Mouse (Mus musculus) forelimb bud, embryonic 11.5 days (tissue): ENCODE data around the gene Olfr877.

Experiments
- DNase-seq: peaks from one replicate; pipeline ENCODE4 v3.0.0-alpha.2; 2012; ENCODE audit warnings: low read depth, low spot score

The Olfr877 gene

DNA sequence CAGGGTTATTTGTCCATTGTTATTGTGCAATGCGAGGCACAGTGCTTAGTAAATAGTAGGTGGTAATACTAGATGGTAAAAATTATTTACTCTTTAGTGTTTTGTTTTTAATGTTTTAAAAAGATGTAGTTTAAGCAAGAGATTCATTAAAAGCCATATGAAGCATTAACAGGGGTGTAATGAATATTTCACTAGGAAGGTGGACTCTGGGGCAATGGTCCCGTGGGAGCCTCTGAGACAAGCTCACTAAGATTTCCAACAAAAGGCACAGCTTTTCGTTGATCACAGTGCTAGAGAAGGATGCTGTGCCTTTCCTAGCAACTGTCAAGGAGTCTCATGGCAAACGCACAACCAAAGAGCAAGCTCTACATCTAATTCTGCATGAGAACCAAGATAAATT is at the start of gene Olfr877:
TSS of gene Olfr877 (plus strand) at position 301 of the 400 bp plus-strand sequence.
- DNase-seq = no peak

DNA sequence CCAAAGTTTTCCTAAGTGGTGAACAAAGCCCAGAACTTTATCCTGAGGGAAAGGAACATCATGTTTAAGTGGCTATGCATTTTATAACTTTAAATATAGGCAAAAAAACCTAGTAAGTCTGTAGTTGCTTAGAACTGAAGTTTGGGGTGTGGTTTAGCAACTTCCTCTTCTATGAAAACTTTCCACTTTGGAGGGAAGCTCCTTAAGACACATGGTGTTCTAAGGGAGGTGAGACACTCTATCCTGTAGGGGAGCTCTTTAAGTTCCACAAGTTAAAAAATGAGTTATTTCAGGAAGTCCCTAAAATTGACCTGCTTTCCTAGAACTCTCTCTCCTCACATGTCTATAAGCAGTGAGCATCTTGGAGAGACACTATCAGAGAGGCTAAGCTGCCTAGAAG is 46.8 kb upstream of the Olfr877 start:
- DNase-seq = no peak

DNA sequence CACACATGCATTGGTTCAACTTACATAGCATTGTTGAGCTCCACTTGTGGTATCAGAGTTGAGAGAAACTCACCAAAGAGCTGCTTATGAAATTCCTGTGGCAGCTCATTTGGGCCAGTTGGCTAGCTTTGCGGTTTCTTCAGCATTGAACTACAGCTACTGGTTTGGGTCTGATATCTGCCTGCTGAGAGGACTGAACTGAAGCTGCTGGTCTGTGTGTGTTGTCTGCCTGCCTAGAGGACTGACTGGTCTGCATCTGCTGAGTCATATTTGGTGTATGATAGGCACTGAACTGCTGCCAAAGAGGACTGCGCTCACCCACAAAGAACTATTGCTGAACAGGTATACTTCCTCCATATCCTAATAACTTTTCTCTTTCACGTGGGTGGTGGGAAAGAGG is 45.6 kb upstream of the Olfr877 start:
- DNase-seq = no peak

DNA sequence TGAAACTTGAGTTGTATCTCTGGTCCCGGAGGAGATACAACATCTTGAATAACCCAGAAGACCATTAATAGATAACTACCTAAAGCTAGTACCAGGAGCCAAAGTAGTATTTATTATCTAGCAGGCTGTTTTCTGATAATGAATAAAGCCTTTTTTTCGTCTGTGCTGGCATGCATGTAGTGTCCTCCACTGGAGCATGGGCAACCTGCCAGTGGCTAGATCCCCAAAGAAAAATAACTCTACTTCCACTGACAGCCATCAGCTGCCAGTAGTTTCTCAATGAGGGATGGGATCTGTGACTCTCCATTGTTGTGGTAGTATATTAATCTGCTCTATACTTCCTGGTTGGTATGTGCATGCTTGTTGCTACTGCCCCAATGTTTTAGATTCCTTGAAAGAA is 45.1 kb upstream of the Olfr877 start:
- DNase-seq = no peak

DNA sequence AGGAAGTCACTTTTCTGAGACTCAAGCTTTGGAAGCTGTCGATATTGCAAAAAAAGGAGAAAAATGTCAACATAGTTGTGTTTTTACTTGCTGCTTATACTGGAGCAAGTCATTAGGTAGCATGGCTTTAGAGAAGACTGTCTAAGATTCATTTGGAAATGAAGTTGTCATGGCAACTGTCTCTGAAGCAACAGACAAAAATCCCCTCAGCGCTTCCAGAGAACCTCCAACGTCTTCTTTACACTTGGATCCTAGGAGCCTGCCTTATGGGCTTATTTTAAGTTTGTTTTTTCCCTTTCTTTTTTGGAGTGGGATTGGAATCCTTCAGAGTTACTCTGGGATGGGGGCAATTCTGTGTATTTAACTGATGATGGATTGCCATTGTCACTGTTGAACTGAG is 39.4 kb upstream of the Olfr877 start:
- DNase-seq = no peak

DNA sequence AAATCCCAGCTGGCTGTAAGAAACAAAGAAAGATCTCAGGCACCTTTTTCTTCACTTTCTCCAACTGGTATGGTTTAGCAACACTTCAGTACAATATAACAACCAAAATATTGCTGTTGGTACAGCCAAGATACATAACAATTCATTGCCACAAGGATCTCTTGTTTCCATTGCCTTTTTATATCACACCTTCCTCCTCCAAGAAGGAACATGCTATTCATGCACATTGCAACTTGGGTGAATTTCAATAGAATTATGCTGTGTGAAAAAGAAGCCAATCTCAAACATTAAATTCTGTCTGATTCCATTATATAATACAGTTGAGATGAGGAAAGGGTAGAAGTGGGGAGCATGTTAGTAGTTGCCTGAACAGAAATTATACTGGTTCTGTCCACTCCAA is 24.2 kb upstream of the Olfr877 start:
- no peak for DNase-seq

DNA sequence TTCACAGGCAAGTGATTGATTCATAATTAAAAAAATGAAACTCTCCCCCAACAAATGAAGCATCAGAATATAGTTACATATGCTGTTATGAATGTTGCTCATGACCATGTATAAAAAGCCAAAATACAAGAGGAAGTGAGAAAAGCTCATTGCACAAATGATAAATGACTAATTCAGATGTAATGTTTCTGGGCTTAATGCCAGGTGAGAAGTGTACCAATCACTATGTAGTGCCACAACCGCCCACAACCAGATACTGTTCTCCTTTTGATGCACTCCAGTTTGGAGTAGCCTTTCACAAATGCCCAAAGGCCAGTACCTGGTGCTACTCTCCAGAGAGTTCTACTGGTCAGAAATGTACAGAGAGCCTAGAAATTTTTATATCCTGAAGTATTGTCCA is 20.7 kb upstream of the Olfr877 start:
- DNase-seq = no peak

DNA sequence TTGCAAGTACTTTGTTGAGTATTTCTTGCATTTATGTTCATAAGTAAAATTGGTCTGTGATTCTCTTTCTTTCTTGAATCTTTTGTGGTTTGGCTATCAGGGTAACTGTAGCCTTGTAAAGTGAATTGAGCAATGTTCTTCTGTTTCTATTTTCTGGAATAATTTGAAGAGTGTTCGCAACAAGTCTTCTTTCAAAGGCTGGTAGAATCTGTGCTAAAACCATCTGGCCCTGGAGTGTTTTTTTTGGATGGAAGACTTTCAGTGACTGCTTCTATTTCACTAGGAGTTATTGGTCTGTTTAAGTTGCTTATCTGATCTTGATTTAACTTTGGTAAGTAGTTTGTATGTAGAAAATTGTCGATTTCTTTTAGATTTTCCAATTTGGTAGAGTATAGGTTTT is 4.8 kb upstream of the Olfr877 start:
- DNase-seq = no peak

DNA sequence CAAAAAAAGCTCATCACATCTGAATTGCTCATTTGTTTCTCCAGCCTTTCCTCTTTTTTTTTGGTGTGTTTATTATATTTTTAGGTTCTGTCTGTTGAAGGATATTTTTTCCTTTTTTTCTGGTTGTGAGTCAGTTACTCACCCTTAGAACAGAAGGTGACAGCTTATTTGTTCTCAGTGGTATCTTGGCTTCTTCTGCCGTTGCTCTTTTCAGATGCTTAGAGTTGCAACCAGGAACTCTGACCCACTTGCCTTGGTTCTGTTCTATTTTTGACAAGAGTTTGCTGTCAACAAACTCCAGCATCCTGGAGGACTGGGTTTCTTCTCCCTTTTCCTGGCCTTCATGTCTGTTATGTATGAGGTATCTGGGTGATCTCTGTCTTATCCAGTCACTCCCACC is 9.3 kb downstream of the Olfr877 start:
- DNase-seq = no peak

DNA sequence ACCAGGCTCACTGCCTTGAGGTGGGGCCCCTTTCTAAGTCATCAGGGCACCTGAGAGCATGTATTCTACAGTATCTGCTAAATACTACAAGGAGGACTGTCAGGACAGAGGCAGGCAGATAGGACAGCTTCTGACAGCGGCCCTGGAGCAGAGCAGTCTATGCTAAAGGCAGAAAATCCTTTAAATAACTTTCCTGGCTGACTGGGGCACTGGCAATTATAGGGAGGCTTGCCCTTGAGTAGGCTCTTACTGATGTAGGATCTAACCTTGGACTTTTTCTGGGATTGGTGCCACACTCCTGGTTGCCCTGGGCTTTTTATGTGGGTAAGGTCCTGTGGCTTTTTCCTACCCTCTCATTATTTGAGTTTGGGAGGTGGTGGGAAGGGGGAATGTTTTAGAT is 16.2 kb downstream of the Olfr877 start:
- no peak for DNase-seq

DNA sequence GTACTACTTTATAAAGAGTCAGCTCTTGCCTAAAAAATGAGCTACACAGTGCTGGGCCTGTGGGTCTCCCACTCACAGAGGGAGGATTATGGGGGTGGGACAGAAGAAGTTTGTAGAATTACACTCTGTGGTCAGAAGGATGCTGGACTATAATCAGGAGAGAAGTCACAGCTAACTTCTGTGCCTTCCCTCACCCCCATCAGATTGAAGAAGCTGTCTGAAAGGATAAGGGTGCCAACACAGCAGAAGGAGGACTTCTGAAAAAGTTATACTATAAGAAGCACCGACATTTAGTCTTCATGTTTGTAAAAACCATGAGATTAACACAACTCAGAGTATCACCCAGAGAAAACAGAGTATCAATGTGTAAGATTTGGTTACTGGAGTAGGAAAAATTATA is 17.0 kb downstream of the Olfr877 start:
- DNase-seq = no peak

DNA sequence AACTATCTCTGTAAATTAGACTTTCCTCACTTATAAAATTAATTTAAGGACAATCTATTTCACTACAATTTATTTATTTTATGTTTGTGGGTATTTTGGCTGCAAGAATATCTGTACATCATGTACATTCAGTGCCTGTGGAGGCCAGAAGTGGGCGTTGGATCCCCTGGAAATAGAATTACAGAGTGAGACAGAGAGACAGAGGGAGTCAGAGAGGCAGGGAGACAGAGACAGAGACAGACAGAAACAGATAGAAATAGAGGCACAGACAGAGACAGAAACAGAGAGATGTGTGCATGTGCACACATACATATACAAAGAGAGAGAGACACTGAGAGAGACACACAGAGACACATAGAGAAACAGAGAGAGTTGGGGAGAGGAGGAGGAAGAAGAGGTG is 17.5 kb downstream of the Olfr877 start:
- DNase-seq = no peak

DNA sequence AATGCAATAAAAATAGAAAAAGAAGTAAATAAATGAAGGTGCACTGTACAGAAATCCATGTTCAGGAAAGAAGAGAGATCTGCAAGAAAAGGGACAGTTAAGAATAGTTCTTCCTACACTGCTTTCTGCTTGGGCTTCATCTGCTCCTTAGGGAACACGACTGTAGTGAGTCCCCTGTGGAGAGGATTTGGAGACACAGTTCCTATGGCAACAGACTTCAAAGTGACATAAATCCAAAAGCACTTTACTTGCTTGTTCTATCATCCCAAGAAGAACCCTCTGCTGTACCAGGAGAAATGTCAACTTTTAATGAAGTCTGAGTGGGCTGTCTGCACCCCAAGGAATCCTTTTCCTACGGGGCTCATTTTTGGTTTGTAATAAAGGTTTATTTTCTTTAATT is 36.9 kb downstream of the Olfr877 start:
- no peak for DNase-seq

DNA sequence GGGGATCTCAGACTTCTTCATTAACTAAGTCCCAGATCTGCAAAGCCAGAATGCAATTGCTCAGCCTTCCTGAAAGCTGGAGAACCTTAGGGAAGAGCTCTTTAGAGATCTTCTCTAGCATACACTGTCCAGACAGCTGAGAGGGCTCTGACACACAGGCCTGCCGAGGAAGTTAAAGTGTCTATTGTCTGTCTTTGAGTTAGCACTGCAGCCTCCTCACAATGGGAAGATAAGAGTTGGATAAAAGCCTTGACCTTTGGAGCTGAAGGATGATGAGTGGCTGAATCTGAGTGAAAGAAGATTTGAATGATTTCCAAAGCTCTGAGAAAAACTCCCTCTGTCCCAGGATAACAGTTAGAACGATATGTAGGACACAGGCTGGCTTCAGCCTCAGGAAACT is 42.6 kb downstream of the Olfr877 start, which contains the start of gene Olfr145:
TSS of gene Olfr145 (plus strand) at position 64 of the 400 bp plus-strand sequence.
- DNase-seq = no peak

DNA sequence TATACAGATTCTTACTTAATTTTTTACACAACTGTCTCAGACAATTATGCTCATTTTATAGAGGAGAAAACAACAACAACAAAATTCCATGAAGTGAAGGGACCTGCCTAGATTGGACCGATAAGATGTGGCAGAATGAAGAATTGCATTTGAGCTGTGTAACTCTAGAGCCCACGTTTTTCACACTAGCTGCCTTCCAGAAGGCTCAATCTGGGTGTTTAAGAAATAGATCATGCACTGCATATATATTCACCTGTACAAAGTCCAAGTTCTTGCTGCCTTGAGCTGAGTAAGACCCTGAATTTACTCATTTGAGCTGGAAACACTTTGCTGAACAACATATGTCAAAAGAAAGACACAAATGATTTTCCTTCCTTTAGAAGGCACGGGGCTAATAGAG is 51.5 kb downstream of the Olfr877 start:
- no peak for DNase-seq
